Mouse (Mus musculus) embryonic facial prominence, embryonic 14.5 days (tissue): ENCODE results near the gene Macrod2. TPM values are rescaled to one million over a fixed set of nuclear protein-coding genes. Genes with fewer than 3 reads are reported as not detected.

ENCODE experiments used
- ATAC-seq: fragments of 200-750 bp; cut with Nextera tagmentation; 2 replicates; pipeline ENCODE4 v1.8.0; 2017; ENCODE audit warnings: low read depth, moderate number of reproducible peaks, moderate TSS enrichment
- DNase-seq: peaks from one replicate; pipeline ENCODE4 v3.0.0-alpha.2; 2015; ENCODE audit warnings: low spot score
- H3K27ac ChIP-seq: fragments of 300-500 bp; sonication (generic); replicated peaks from 2 replicates; pipeline ENCODE4 v1.5.1; 2014; ENCODE audit warnings: low read depth, mild to moderate bottlenecking, low read length, moderate library complexity
- H3K27me3 ChIP-seq: fragments of 300-500 bp; sonication (generic); replicated peaks from 2 replicates; pipeline ENCODE4 v1.6.1; 2014; ENCODE audit warnings: low read length; ENCODE audit not compliant: control insufficient read depth, insufficient read depth
- H3K36me3 ChIP-seq: fragments of 300-500 bp; sonication (generic); 2 replicates; pipeline ENCODE4 v1.6.1; 2014; ENCODE audit warnings: low read length, mixed read lengths; ENCODE audit not compliant: control insufficient read depth, insufficient read depth
- H3K4me1 ChIP-seq: fragments of 300-500 bp; sonication (generic); 2 replicates; pipeline ENCODE4 v1.6.1; 2014; ENCODE audit warnings: antibody characterized with exemption, low read length; ENCODE audit not compliant: control insufficient read depth, insufficient read depth
- H3K4me2 ChIP-seq: fragments of 300-500 bp; sonication (generic); 2 replicates; pipeline ENCODE4 v1.6.1; 2014; ENCODE audit warnings: low read depth, mild to moderate bottlenecking, low read length, moderate library complexity, mixed read lengths
- H3K4me3 ChIP-seq: fragments of 300-500 bp; sonication (generic); 2 replicates; pipeline ENCODE4 v1.5.1; 2014; ENCODE audit warnings: low read depth, mild to moderate bottlenecking, low read length
- H3K9ac ChIP-seq: fragments of 300-500 bp; sonication (generic); 2 replicates; pipeline ENCODE4 v1.6.1; 2014; ENCODE audit warnings: low read depth, mild to moderate bottlenecking, low read length, moderate library complexity, mixed read lengths
- H3K9me3 ChIP-seq: fragments of 300-500 bp; sonication (generic); 2 replicates; pipeline ENCODE4 v1.6.1; 2016; ENCODE audit warnings: low read length; ENCODE audit not compliant: control insufficient read depth
- WGBS: fragments of 180-500 bp; shearing (Covaris S2); extraction: QIAGEN DNeasy Blood & Tissue Kit; methylation state at CpG from one replicate; pipeline ENCODE4 v1.1.7; 2014; 5-methylcytosine and 5-hydroxymethylcytosine counted together
- polyA plus RNA-seq: library from polyadenylated mRNA; unstranded; fragments of >200 nt; fragmentation: Nextera tagmentation; extraction: Ambion mirVana; gene quantifications from 2 replicates; pipeline ENCODE4 v1.2.1, GENCODE M21; 2014

Macrod2 gene
- polyA plus RNA-seq, 1 experiment from 2014 or later = 29.2 TPM

DNA sequence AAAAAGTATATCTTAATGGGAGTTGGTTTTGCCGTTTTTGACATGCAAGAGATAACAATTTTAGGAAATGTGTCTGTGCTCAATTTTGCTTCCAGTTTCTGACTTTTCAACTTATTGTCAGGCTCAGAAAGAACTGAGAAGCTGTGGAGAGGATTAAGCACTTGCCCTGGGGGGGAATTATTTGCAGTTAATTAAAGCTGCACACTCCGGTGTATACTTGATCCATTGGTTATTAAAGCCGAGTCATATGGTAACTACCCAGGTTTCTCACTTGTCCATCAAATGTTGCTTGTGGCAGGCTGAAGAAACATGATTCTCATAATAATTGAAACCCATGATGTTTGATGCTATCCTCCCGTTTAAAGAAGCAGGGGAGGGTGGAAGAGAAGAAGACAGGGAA, 1899.7 kb downstream of the Macrod2 start:
- no peaks in the 10 kb centered on the region for H3K36me3 ChIP-seq
- no peak overlapping the region for H3K4me3 ChIP-seq
- no peak overlapping the region for H3K4me2 ChIP-seq
- no peaks in the 10 kb centered on the region for H3K9me3 ChIP-seq
- no peak overlapping the region for H3K9ac ChIP-seq
- ATAC-seq (peak; percentile 60; the same call in 1 of the 2 replicates), DNase-seq (peak; percentile 25)
- H3K4me1 ChIP-seq = no peaks in the 10 kb centered on the region
- H3K27me3 ChIP-seq = no peaks in the 10 kb centered on the region
- H3K27ac ChIP-seq = no peak overlapping the region
- WGBS = 39% methylated on average over 4 of the region's 4 CpGs

DNA sequence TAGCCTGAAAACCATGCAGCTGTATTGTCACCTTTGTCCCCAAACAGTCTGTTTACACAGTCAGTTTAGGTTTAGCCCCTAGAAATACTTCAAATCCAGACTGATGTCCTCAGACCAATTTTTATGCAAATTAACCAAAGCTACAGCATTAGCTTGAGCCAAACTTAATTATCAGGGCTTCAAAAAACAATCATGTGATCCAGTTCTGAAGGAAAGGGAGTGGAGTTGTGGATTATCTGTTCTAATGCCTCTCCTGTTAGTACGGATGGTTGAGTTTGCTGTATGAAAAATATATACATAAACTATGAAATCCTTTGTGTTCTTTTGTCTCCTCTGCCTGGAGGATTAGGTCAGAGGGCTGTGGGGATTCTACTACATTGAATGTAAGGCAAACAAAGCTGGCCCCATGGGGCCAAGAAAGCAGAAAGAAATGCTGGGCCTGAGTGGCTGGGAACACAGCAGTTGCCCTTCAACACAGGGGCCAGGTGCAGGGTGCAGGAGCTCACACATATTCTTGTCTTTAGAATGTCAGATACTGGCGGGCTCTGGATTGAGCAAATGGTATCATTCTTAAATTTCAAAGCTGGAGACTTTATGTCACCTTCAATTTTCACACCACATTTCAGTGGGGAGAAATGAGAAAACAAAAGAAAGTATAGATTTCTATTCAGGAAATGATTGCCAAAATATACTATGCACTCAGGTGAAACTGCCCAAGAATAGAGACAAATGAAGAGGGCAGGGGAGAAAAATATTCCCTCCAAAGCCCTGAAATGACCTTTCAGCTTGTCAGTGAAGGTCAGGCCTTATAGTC, 1908.2 kb downstream of the Macrod2 start:
- peak; percentile 93 for ATAC-seq
- DNase-seq = peak; percentile 80
- Histone ChIP-seq H3K27ac (no peak overlapping the region), H3K27me3 (no peaks in the 10 kb centered on the region), H3K36me3 (no peaks in the 10 kb centered on the region), H3K4me1 (no peaks in the 10 kb centered on the region), H3K4me3 (no peak overlapping the region), H3K9ac (no peak overlapping the region), H3K4me2 (no peak overlapping the region), H3K9me3 (no peaks in the 10 kb centered on the region)
- 35% methylated on average over 2 of the region's 2 CpGs for WGBS

DNA sequence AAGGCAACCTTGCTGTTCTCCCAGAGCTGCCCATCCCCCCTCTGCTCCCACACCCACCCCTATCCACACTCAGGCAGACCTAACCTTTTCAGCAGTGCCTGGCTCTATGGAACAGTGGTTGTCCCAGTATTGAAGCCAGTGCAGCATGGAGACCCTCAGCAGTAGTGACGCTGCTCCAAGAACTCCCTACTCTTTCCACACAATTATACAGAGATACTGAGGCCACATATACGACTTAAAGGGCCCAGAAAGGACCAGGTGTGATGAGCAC, 1908.7 kb downstream of the Macrod2 start:
- ATAC-seq (peak; percentile 63; the same call in 1 of the 2 replicates), DNase-seq (no peak)
- Histone ChIP-seq H3K36me3 (no peaks in the 10 kb centered on the region), H3K4me2 (no peak overlapping the region), H3K4me1 (no peaks in the 10 kb centered on the region), H3K9me3 (no peaks in the 10 kb centered on the region), H3K27ac (no peak overlapping the region), H3K27me3 (no peaks in the 10 kb centered on the region), H3K9ac (no peak overlapping the region), H3K4me3 (no peak overlapping the region)
- WGBS = 64% methylated on average over 2 of the region's 2 CpGs

DNA sequence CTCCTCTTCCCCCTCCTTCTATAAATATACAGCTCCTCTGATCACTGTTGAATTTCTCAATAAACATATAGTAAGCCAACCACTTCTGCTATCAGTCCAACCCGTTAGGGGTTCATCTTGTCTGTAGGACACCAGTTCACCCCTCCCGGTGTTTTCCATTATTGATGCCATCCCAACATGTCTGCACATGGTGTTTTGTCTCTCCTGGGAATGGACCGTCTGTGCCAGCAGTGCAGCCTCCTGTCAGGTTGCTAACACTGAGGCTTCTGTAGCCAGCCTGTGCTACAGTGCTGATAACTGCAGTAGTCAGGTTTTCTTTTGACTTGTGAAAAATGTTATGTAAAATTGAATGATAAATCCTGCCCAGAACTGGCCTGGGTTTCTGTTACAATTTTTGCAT, 1928.0 kb downstream of the Macrod2 start:
- no peak for DNase-seq

DNA sequence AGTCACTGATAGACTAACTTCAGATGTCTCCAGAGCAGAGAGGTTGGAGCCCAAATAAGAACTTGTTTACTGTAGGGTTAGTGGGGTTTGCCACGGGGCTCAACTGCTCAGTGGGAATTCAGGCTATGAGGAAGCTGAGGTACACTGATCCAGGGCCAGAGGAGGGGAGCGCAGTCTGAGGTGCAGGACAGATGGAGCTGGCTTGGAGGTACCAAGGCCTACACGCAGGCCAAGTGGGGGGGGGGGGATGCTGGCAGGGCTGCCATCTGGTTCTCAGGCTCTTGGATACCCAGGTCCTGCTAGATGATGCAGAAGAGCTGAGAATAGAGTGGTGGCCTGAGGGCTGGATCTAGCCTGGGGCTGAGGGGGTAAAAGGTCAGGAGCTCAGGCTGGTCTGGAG, 1931.6 kb downstream of the Macrod2 start:
- Histone ChIP-seq H3K9me3 (no peaks in the 10 kb centered on the region), H3K4me2 (no peak overlapping the region), H3K4me1 (no peaks in the 10 kb centered on the region), H3K27me3 (no peaks in the 10 kb centered on the region), H3K36me3 (no peaks in the 10 kb centered on the region), H3K27ac (no peak overlapping the region), H3K4me3 (no peak overlapping the region), H3K9ac (no peak overlapping the region)
- DNase-seq = no peak
- WGBS = 98% methylated on average over 3 of the region's 3 CpGs
- ATAC-seq = no peak

More for the DNA sequence above, 1928.0 kb downstream of the Macrod2 start:
- Histone ChIP-seq H3K4me1 (no peaks in the 10 kb centered on the region), H3K27ac (no peak overlapping the region), H3K9me3 (no peaks in the 10 kb centered on the region), H3K9ac (no peak overlapping the region), H3K27me3 (no peaks in the 10 kb centered on the region), H3K36me3 (no peaks in the 10 kb centered on the region), H3K4me2 (no peak overlapping the region), H3K4me3 (no peak overlapping the region)
- WGBS = 81% methylated on average over 3 of the region's 3 CpGs
- ATAC-seq = no peak

DNA sequence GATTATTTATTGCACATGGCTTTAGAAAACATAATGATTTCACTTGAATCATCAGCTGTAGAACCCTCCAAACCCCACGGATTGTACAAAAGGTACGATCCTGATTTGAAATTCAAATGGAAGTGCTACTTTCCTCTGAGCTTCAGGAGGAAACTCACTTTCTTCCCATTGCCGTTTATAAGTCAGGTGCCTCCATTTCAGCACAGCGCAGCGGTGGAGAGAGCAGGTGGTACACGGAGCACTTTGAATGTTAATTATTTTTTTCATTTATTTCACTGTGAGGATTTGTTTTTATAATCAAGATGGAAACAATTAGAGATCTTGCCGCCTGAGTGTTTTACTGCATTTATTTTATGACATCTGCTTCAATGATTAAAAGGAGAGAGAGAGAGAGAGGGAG, 1934.7 kb downstream of the Macrod2 start:
- Histone ChIP-seq H3K9me3 (no peaks in the 10 kb centered on the region), H3K4me1 (peaks cover 6% of the 10 kb centered on the region; the same call in 1 of the 2 replicates), H3K36me3 (no peaks in the 10 kb centered on the region), H3K4me2 (no peak overlapping the region), H3K9ac (no peak overlapping the region), H3K27ac (no peak overlapping the region), H3K27me3 (no peaks in the 10 kb centered on the region), H3K4me3 (no peak overlapping the region)
- 65% methylated on average over 7 of the region's 7 CpGs for WGBS
- DNase-seq (no peak), ATAC-seq (no peak)

DNA sequence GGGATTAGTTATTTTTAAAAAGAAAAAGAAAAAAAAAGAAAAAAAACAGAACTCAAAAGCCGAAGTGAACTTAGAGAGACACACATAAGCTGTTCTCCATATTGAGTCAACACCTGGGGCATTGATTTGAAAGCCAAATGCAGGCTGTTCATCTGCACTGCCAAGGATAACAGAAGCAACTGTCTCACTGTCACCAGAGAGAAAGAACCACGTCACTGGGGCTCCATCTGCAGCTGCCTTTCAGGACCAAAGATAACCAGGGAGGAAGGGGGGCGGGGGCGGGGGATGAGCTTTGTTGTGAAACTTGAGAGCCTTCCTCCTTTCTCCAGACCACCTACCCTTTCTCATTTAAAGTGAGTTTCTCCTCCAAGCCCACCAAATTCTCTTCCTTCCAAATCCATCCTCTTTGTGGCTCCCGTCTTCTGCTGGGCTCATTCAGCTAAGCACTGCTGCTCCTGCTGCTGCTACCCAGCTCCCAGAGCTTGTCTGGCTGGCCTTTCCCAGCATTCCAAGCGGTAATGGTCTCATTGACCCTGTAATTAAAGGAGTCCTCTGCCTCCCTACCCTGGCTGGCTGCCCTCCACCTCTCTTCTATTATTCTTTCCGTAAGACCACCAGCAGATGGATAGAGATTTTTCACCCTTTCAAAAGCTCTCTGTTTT, 1939.5 kb downstream of the Macrod2 start:
- no peak overlapping the region for H3K4me3 ChIP-seq
- WGBS = 14% methylated on average over 6 of the region's 7 CpGs
- H3K9me3 ChIP-seq = no peaks in the 10 kb centered on the region
- no peaks in the 10 kb centered on the region for H3K27me3 ChIP-seq
- no peaks in the 10 kb centered on the region for H3K36me3 ChIP-seq
- H3K27ac ChIP-seq = no peak overlapping the region; the same call in 1 of the 2 replicates
- no peak overlapping the region for H3K9ac ChIP-seq
- peak overlapping the region; percentile 37 for H3K4me2 ChIP-seq
- ATAC-seq = peak; percentile 88
- DNase-seq = peak; percentile 86
- H3K4me1 ChIP-seq = peaks cover 8% of the 10 kb centered on the region; the same call in 1 of the 2 replicates

DNA sequence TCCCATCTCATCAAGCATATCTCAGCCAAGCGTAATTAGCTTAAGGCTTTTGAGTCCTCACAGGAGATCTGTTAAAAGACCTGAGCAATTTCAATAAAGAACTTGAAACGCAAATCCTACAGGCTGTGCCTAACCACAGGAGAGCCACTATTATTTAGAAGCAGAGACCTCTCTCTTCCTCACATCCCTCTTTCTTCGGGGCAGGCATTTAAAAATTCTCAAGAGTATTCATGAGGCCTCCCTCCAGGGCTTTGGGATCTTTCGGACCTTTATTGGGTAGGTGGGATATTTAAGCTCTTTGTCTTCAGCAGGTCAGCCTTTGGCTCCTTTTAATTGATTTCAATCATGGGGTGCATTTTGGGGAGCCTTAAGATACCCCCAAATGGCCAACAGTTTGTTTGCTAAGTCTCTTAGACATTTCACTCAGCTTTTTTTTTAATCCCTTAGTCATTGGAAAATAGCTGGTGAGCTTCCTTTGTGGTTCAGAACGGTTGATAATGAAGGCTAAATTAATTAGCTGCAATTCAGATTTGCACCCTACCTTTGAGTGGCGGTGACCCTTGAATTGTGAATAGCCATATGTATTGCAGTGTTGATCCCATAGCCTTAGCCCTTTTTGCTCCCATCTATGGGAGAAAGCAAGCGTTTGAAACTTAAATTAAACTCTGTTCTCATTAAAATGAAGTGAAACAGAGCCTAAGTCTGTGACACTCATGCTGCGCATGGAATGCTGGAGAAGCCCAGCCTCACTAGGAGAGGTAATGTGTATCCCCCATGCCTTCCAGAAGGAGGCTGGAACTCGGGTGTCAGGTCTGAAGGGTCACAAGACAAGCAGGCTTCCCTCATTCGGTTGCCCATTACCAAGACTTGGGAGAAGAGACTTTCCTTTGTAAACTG, 1940.2 kb downstream of the Macrod2 start:
- WGBS = 36% methylated on average over 10 of the region's 10 CpGs
- H3K36me3 ChIP-seq = no peaks in the 10 kb centered on the region
- peak; percentile 8 for DNase-seq
- no peak overlapping the region; the same call in 1 of the 2 replicates for H3K27ac ChIP-seq
- no peaks in the 10 kb centered on the region for H3K27me3 ChIP-seq
- peaks cover 8% of the 10 kb centered on the region; the same call in 1 of the 2 replicates for H3K4me1 ChIP-seq
- no peak overlapping the region for H3K9ac ChIP-seq
- peak overlapping the region; percentile 37 for H3K4me2 ChIP-seq
- no peak for ATAC-seq
- H3K9me3 ChIP-seq = no peaks in the 10 kb centered on the region
- H3K4me3 ChIP-seq = no peak overlapping the region
